Mouse (Mus musculus): ENCODE results near the gene Asna1. TPM values are rescaled to one million over a fixed set of nuclear protein-coding genes. Genes with fewer than 3 reads are reported as not detected.

The Asna1 gene
- polyA plus RNA-seq (2014; fragmentation: Nextera tagmentation; extraction: Ambion mirVana): 100 and 103 TPM in 2 replicates

GRCm38 (mm10) chr8:85025098-85025932 is at the start of gene Asna1:
Asna1 (minus strand) TSS chr8:85025281.
- peak; percentile 79 for DNase-seq (ENCODE audit: low spot score)
- Histone ChIP-seq H3K27me3 (replicated peaks; ENCODE audit: control insufficient read depth, insufficient read depth, low read length) (no peaks in the 10 kb centered on the region), H3K36me3 (ENCODE audit: control insufficient read depth, insufficient read depth, low read length) (peaks cover 37% of the 10 kb centered on the region), H3K4me2 (peak within 1 kb of the TSS; percentile 92), H3K27ac (ENCODE audit: low read depth, low read length) (peak within 1 kb of the TSS; percentile 94), H3K9me3 (ENCODE audit: control insufficient read depth, low read length) (no peaks in the 10 kb centered on the region), H3K4me1 (replicated peaks; ENCODE audit: control insufficient read depth, insufficient read depth, low read length) (peaks cover 35% of the 10 kb centered on the region), H3K4me3 (ENCODE audit: low read depth, low read length) (peak within 1 kb of the TSS; percentile 100), H3K9ac (ENCODE audit: low read depth, low read length) (peak within 1 kb of the TSS; percentile 84)
- 4% methylated on average over 30 of the region's 30 CpGs for WGBS
- peak; percentile 84 for ATAC-seq (replicated peaks; ENCODE audit: low FRiP score)

GRCm38 (mm10) chr8:85074617-85075016 is 49.5 kb upstream of the Asna1 start:
- Histone ChIP-seq H3K36me3 (ENCODE audit: control insufficient read depth, insufficient read depth, low read length) (peaks cover 32% of the 10 kb centered on the region), H3K4me3 (ENCODE audit: low read depth, low read length) (peak overlapping the region; percentile 4; the same call in 1 of the 2 replicates), H3K9ac (ENCODE audit: low read depth, low read length) (no peak overlapping the region), H3K4me2 (no peak overlapping the region), H3K27ac (ENCODE audit: low read depth, low read length) (no peak overlapping the region), H3K9me3 (ENCODE audit: control insufficient read depth, low read length) (no peaks in the 10 kb centered on the region), H3K27me3 (replicated peaks; ENCODE audit: control insufficient read depth, insufficient read depth, low read length) (no peaks in the 10 kb centered on the region), H3K4me1 (replicated peaks; ENCODE audit: control insufficient read depth, insufficient read depth, low read length) (peaks cover 30% of the 10 kb centered on the region)
- DNase-seq (ENCODE audit: low spot score): no peak
- ATAC-seq (replicated peaks; ENCODE audit: low FRiP score): no peak
- WGBS: 86% methylated on average over 10 of the region's 10 CpGs

- no peak for DNase-seq (ENCODE audit: low spot score)
- peak overlapping the region; percentile 4; the same call in 1 of the 2 replicates for H3K4me3 ChIP-seq (ENCODE audit: low read depth, low read length)
- no peak overlapping the region for H3K9ac ChIP-seq (ENCODE audit: low read depth, low read length)
- ATAC-seq (replicated peaks; ENCODE audit: low FRiP score): no peak
- no peaks in the 10 kb centered on the region for H3K27me3 ChIP-seq (replicated peaks; ENCODE audit: control insufficient read depth, insufficient read depth, low read length)
- WGBS: 84% methylated on average over 10 of the region's 10 CpGs
- no peak overlapping the region for H3K27ac ChIP-seq (ENCODE audit: low read depth, low read length)
- H3K4me1 ChIP-seq (replicated peaks; ENCODE audit: control insufficient read depth, insufficient read depth, low read length): peaks cover 29% of the 10 kb centered on the region
- peaks cover 32% of the 10 kb centered on the region for H3K36me3 ChIP-seq (ENCODE audit: control insufficient read depth, insufficient read depth, low read length)
- no peaks in the 10 kb centered on the region for H3K9me3 ChIP-seq (ENCODE audit: control insufficient read depth, low read length)
- H3K4me2 ChIP-seq: no peak overlapping the region
These were observed 49.1 kb upstream of the Asna1 start for GRCm38 (mm10) chr8:85074167-85074566.

GRCm38 (mm10) chr8:85073041-85073612 is 48.0 kb upstream of the Asna1 start:
- H3K9ac ChIP-seq (ENCODE audit: low read depth, low read length): no peak overlapping the region
- 92% methylated on average over 15 of the region's 15 CpGs for whole genome bisulfite sequencing
- H3K4me2 ChIP-seq: peak overlapping the region; percentile 94
- H3K36me3 ChIP-seq (ENCODE audit: control insufficient read depth, insufficient read depth, low read length): peaks cover 29% of the 10 kb centered on the region
- no peaks in the 10 kb centered on the region for H3K27me3 ChIP-seq (replicated peaks; ENCODE audit: control insufficient read depth, insufficient read depth, low read length)
- H3K4me3 ChIP-seq (ENCODE audit: low read depth, low read length): peak overlapping the region; percentile 70
- H3K4me1 ChIP-seq (replicated peaks; ENCODE audit: control insufficient read depth, insufficient read depth, low read length): peaks cover 29% of the 10 kb centered on the region
- H3K27ac ChIP-seq (ENCODE audit: low read depth, low read length): no peak overlapping the region
- ATAC-seq (replicated peaks; ENCODE audit: low FRiP score) (no peak), DNase-seq (ENCODE audit: low spot score) (no peak)
- no peaks in the 10 kb centered on the region for H3K9me3 ChIP-seq (ENCODE audit: control insufficient read depth, low read length)

GRCm38 (mm10) chr8:85072364-85072929 is 47.4 kb upstream of the Asna1 start:
- Histone ChIP-seq H3K27me3 (replicated peaks; ENCODE audit: control insufficient read depth, insufficient read depth, low read length) (no peaks in the 10 kb centered on the region), H3K36me3 (ENCODE audit: control insufficient read depth, insufficient read depth, low read length) (peaks cover 30% of the 10 kb centered on the region), H3K27ac (ENCODE audit: low read depth, low read length) (peak overlapping the region; percentile 90; the same call in 1 of the 2 replicates), H3K4me1 (replicated peaks; ENCODE audit: control insufficient read depth, insufficient read depth, low read length) (peaks cover 29% of the 10 kb centered on the region), H3K9me3 (ENCODE audit: control insufficient read depth, low read length) (no peaks in the 10 kb centered on the region), H3K9ac (ENCODE audit: low read depth, low read length) (peak overlapping the region; percentile 82), H3K4me3 (ENCODE audit: low read depth, low read length) (peak overlapping the region; percentile 70), H3K4me2 (peak overlapping the region; percentile 94)
- DNase-seq (ENCODE audit: low spot score): no peak
- WGBS: 26% methylated on average over 9 of the region's 9 CpGs
- ATAC-seq (replicated peaks; ENCODE audit: low FRiP score): 0 out of 2 replicates have a peak, but pooled peaks have one; percentile 0

GRCm38 (mm10) chr8:85071514-85072281 is 46.6 kb upstream of the Asna1 start, which contains the start of gene Dhps:
Dhps (plus strand) TSS chr8:85071757.
- Histone ChIP-seq H3K27me3 (replicated peaks; ENCODE audit: control insufficient read depth, insufficient read depth, low read length) (no peaks in the 10 kb centered on the region), H3K4me2 (peak within 1 kb of the TSS; percentile 94), H3K27ac (ENCODE audit: low read depth, low read length) (peak within 1 kb of the TSS; percentile 90), H3K4me1 (replicated peaks; ENCODE audit: control insufficient read depth, insufficient read depth, low read length) (peaks cover 28% of the 10 kb centered on the region), H3K4me3 (ENCODE audit: low read depth, low read length) (peak within 1 kb of the TSS; percentile 70), H3K36me3 (ENCODE audit: control insufficient read depth, insufficient read depth, low read length) (peaks cover 32% of the 10 kb centered on the region), H3K9ac (ENCODE audit: low read depth, low read length) (peak within 1 kb of the TSS; percentile 82), H3K9me3 (ENCODE audit: control insufficient read depth, low read length) (no peaks in the 10 kb centered on the region)
- peak; percentile 85 for ATAC-seq (replicated peaks; ENCODE audit: low FRiP score)
- under 1% methylated on average over 68 of the region's 68 CpGs for WGBS
- DNase-seq (ENCODE audit: low spot score): peak; percentile 84

- no peak for DNase-seq (ENCODE audit: low spot score)
- Histone ChIP-seq H3K4me2 (peak overlapping the region; percentile 94), H3K27ac (ENCODE audit: low read depth, low read length) (peak overlapping the region; percentile 90), H3K4me1 (replicated peaks; ENCODE audit: control insufficient read depth, insufficient read depth, low read length) (peaks cover 22% of the 10 kb centered on the region), H3K4me3 (ENCODE audit: low read depth, low read length) (peak overlapping the region; percentile 70), H3K9me3 (ENCODE audit: control insufficient read depth, low read length) (no peaks in the 10 kb centered on the region), H3K9ac (ENCODE audit: low read depth, low read length) (peak overlapping the region; percentile 82), H3K27me3 (replicated peaks; ENCODE audit: control insufficient read depth, insufficient read depth, low read length) (no peaks in the 10 kb centered on the region), H3K36me3 (ENCODE audit: control insufficient read depth, insufficient read depth, low read length) (peaks cover 28% of the 10 kb centered on the region)
- 0 out of 2 replicates have a peak, but pooled peaks have one; percentile 11 for ATAC-seq (replicated peaks; ENCODE audit: low FRiP score)
- WGBS: 71% methylated on average over 5 of the region's 5 CpGs
These were observed 46.0 kb upstream of the Asna1 start for GRCm38 (mm10) chr8:85071041-85071440.

GRCm38 (mm10) chr8:85067982-85068381 is 42.9 kb upstream of the Asna1 start, which contains the start of gene Gm5741:
Gm5741 (minus strand) TSS chr8:85067982.
- Histone ChIP-seq H3K9ac (ENCODE audit: low read depth, low read length) (no peak within 1 kb of the TSS), H3K4me3 (ENCODE audit: low read depth, low read length) (no peak within 1 kb of the TSS), H3K9me3 (ENCODE audit: control insufficient read depth, low read length) (no peaks in the 10 kb centered on the region), H3K27ac (ENCODE audit: low read depth, low read length) (no peak within 1 kb of the TSS), H3K4me1 (replicated peaks; ENCODE audit: control insufficient read depth, insufficient read depth, low read length) (peaks cover 9% of the 10 kb centered on the region), H3K27me3 (replicated peaks; ENCODE audit: control insufficient read depth, insufficient read depth, low read length) (no peaks in the 10 kb centered on the region), H3K36me3 (ENCODE audit: control insufficient read depth, insufficient read depth, low read length) (peaks cover 5% of the 10 kb centered on the region; the same call in 1 of the 2 replicates), H3K4me2 (no peak within 1 kb of the TSS)
- DNase-seq (ENCODE audit: low spot score): no peak
- ATAC-seq (replicated peaks; ENCODE audit: low FRiP score): no peak

Measured in liver, embryonic 11.5 days (tissue).